Mouse (Mus musculus): ENCODE data around the gene Mrps16. TPM values are rescaled to one million over a fixed set of nuclear protein-coding genes. Genes with fewer than 3 reads are reported as not detected.

Gene Mrps16
- polyA plus RNA-seq, 1 experiment from 2014 or later, result 82.9 TPM

GRCm38 (mm10) chr14:20363230-20363629, 30.2 kb downstream of the Mrps16 start:
- H3K4me3 ChIP-seq (replicated peaks), result no peak overlapping the region
- H3K36me3 ChIP-seq, result peaks cover 78% of the 10 kb centered on the region
- no peak for ATAC-seq (ENCODE audit: insufficient number of reproducible peaks, low FRiP score, low TSS enrichment, low read depth)
- no peaks in the 10 kb centered on the region for H3K4me1 ChIP-seq
- H3K27ac ChIP-seq (replicated peaks), result no peak overlapping the region
- 90% methylated on average over 4 of the region's 4 CpGs for WGBS
- no peaks in the 10 kb centered on the region for H3K9me3 ChIP-seq (replicated peaks)
- H3K4me2 ChIP-seq (replicated peaks), result no peak overlapping the region
- no peaks in the 10 kb centered on the region for H3K27me3 ChIP-seq
- H3K9ac ChIP-seq, result no peak overlapping the region

- peaks cover 19% of the 10 kb centered on the region for H3K4me1 ChIP-seq
- peak; percentile 98 for ATAC-seq (ENCODE audit: insufficient number of reproducible peaks, low FRiP score, low TSS enrichment, low read depth)
- H3K36me3 ChIP-seq, result peaks cover 34% of the 10 kb centered on the region
- H3K27ac ChIP-seq (replicated peaks), result peak within 1 kb of the TSS; percentile 94
- no peaks in the 10 kb centered on the region for H3K27me3 ChIP-seq
- H3K4me3 ChIP-seq (replicated peaks), result peak within 1 kb of the TSS; percentile 83
- peak within 1 kb of the TSS; percentile 97 for H3K9ac ChIP-seq
- WGBS, result under 1% methylated on average over 42 of the region's 42 CpGs
- H3K9me3 ChIP-seq (replicated peaks), result no peaks in the 10 kb centered on the region
- H3K4me2 ChIP-seq (replicated peaks), result peak within 1 kb of the TSS; percentile 69
Observed at GRCm38 (mm10) chr14:20347991-20348541, 45.4 kb downstream of the Mrps16 start, which contains the start of the genes Ecd and Fam149b. Gene Ecd, minus strand, starts transcription at chr14:20348121. Gene Fam149b, plus strand, starts transcription at chr14:20348162.

GRCm38 (mm10) chr14:20347441-20347990, 45.9 kb downstream of the Mrps16 start:
- peak overlapping the region; percentile 83 for H3K4me3 ChIP-seq (replicated peaks)
- no peaks in the 10 kb centered on the region for H3K27me3 ChIP-seq
- peaks cover 19% of the 10 kb centered on the region for H3K4me1 ChIP-seq
- H3K9ac ChIP-seq, result peak overlapping the region; percentile 72
- no peaks in the 10 kb centered on the region for H3K9me3 ChIP-seq (replicated peaks)
- peak overlapping the region; percentile 94 for H3K27ac ChIP-seq (replicated peaks)
- peak; percentile 63 for ATAC-seq (ENCODE audit: insufficient number of reproducible peaks, low FRiP score, low TSS enrichment, low read depth)
- H3K4me2 ChIP-seq (replicated peaks), result peak overlapping the region; percentile 69
- WGBS, result 1% methylated on average over 15 of the region's 15 CpGs
- peaks cover 34% of the 10 kb centered on the region for H3K36me3 ChIP-seq

- Histone ChIP-seq H3K4me2 (replicated peaks) (no peak overlapping the region), H3K9ac (no peak overlapping the region), H3K4me1 (peaks cover 19% of the 10 kb centered on the region), H3K27ac (replicated peaks) (no peak overlapping the region), H3K36me3 (peaks cover 40% of the 10 kb centered on the region), H3K27me3 (no peaks in the 10 kb centered on the region), H3K9me3 (replicated peaks) (no peaks in the 10 kb centered on the region), H3K4me3 (replicated peaks) (no peak overlapping the region)
- no peak for ATAC-seq (ENCODE audit: insufficient number of reproducible peaks, low FRiP score, low TSS enrichment, low read depth)
- WGBS, result 89% methylated on average over 9 of the region's 9 CpGs
Observed at GRCm38 (mm10) chr14:20345885-20346284, 47.5 kb downstream of the Mrps16 start.

GRCm38 (mm10) chr14:20340866-20341265, 52.6 kb downstream of the Mrps16 start:
- Histone ChIP-seq H3K4me3 (replicated peaks) (no peak overlapping the region), H3K4me2 (replicated peaks) (no peak overlapping the region), H3K27me3 (no peaks in the 10 kb centered on the region), H3K4me1 (no peaks in the 10 kb centered on the region), H3K27ac (replicated peaks) (no peak overlapping the region), H3K9me3 (replicated peaks) (no peaks in the 10 kb centered on the region), H3K36me3 (peaks cover 62% of the 10 kb centered on the region), H3K9ac (no peak overlapping the region)
- 77% methylated on average over 7 of the region's 7 CpGs for WGBS
- no peak for ATAC-seq (ENCODE audit: insufficient number of reproducible peaks, low FRiP score, low TSS enrichment, low read depth)

GRCm38 (mm10) chr14:20340149-20340548, 53.3 kb downstream of the Mrps16 start:
- H3K27ac ChIP-seq (replicated peaks), result no peak overlapping the region
- no peak overlapping the region for H3K9ac ChIP-seq
- no peak overlapping the region for H3K4me3 ChIP-seq (replicated peaks)
- H3K4me1 ChIP-seq, result no peaks in the 10 kb centered on the region
- WGBS, result 84% methylated on average over 8 of the region's 8 CpGs
- no peaks in the 10 kb centered on the region for H3K9me3 ChIP-seq (replicated peaks)
- no peak overlapping the region for H3K4me2 ChIP-seq (replicated peaks)
- no peak for ATAC-seq (ENCODE audit: insufficient number of reproducible peaks, low FRiP score, low TSS enrichment, low read depth)
- peaks cover 61% of the 10 kb centered on the region for H3K36me3 ChIP-seq
- no peaks in the 10 kb centered on the region for H3K27me3 ChIP-seq

- Histone ChIP-seq H3K4me1 (no peaks in the 10 kb centered on the region), H3K9me3 (replicated peaks) (no peaks in the 10 kb centered on the region), H3K9ac (no peak overlapping the region), H3K27me3 (no peaks in the 10 kb centered on the region), H3K36me3 (peaks cover 63% of the 10 kb centered on the region), H3K4me2 (replicated peaks) (no peak overlapping the region), H3K4me3 (replicated peaks) (no peak overlapping the region), H3K27ac (replicated peaks) (no peak overlapping the region)
- WGBS, result 97% methylated on average over 5 of the region's 5 CpGs
- no peak for ATAC-seq (ENCODE audit: insufficient number of reproducible peaks, low FRiP score, low TSS enrichment, low read depth)
Observed at GRCm38 (mm10) chr14:20339415-20339814, 54.0 kb downstream of the Mrps16 start.

Other genes starting within 250 kb of the Mrps16 start
- 4.7 and 5.5 TPM in 2 replicates for gene Kcnk5, start 211.8 kb downstream of the Mrps16 start, polyA plus RNA-seq (2015; fragmentation: Nextera tagmentation; extraction: Ambion mirVana)
- 0.12 and 0.68 TPM in 2 replicates for gene Kcnk16, start 124.4 kb downstream of the Mrps16 start, polyA plus RNA-seq (2015; fragmentation: Nextera tagmentation; extraction: Ambion mirVana)
- 16.6 and 22.8 TPM in 2 replicates for gene Nudt13, start 98.9 kb downstream of the Mrps16 start, polyA plus RNA-seq (2015; fragmentation: Nextera tagmentation; extraction: Ambion mirVana)
- 47.3 and 54.4 TPM in 2 replicates for gene Ecd, start 45.5 kb downstream of the Mrps16 start, polyA plus RNA-seq (2015; fragmentation: Nextera tagmentation; extraction: Ambion mirVana)
- gene Fam149b, start 45.5 kb downstream of the Mrps16 start, polyA plus RNA-seq (2015; fragmentation: Nextera tagmentation; extraction: Ambion mirVana), result 36.0 and 36.9 TPM in 2 replicates
- 168 and 176 TPM in 2 replicates for gene Dnajc9, start 4.7 kb downstream of the Mrps16 start, polyA plus RNA-seq (2015; fragmentation: Nextera tagmentation; extraction: Ambion mirVana)
- gene Cfap70, start 58.6 kb upstream of the Mrps16 start, polyA plus RNA-seq (2015; fragmentation: Nextera tagmentation; extraction: Ambion mirVana), result 4.2 and 7.3 TPM in 2 replicates
- 56.4 and 61.7 TPM in 2 replicates for gene Anxa7, start 86.5 kb upstream of the Mrps16 start, polyA plus RNA-seq (2015; fragmentation: Nextera tagmentation; extraction: Ambion mirVana)
- gene Mss51, start 103.3 kb upstream of the Mrps16 start, polyA plus RNA-seq (2015; fragmentation: Nextera tagmentation; extraction: Ambion mirVana), result 1.9 and 2.0 TPM in 2 replicates
- 46.7 and 50.2 TPM in 2 replicates for gene Ppp3cb, start 152.9 kb upstream of the Mrps16 start, polyA plus RNA-seq (2015; fragmentation: Nextera tagmentation; extraction: Ambion mirVana)
- gene Usp54, start 247.4 kb upstream of the Mrps16 start, polyA plus RNA-seq (2015; fragmentation: Nextera tagmentation; extraction: Ambion mirVana), result 5.6 and 6.6 TPM in 2 replicates